Mouse (Mus musculus): ENCODE measurements at regions not wholly inside any gene's neighbourhood (a gene's known extent, or its start where the extent isn't known, plus 50 kb on each side); places are given as distances from the start of the nearest gene placed in this dataset.

DNA sequence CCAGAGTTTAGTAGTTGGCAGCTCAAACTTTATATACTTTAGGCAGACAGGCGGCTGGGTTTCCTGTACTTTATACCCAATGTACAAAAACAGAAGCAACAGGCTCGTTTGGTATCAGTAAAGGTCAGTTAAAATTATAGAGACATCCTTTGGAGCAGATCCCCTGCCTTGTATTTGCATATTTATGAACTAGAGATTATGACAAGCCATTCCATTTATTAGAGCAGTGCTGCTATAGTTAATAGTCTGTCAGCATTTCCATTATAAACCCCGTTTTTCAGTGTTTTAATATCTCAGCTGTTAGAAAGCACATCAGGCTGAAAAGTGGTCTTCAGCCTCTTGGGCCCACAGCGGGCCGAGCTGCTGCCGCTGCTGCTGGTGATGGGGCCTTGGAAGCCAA lies 96.7 kb downstream of the Lmo4 start:
- TF ChIP-seq HCFC1 (IDR thresholded peaks at IDR 0.05; ENCODE audit: borderline replicate concordance, insufficient read depth, low read length) (no peak), ZC3H11A (IDR thresholded peaks at IDR 0.05; ENCODE audit: borderline replicate concordance, low read depth, low read length) (no peak), CHD2 (IDR thresholded peaks at IDR 0.05; ENCODE audit: low read depth, low read length) (no peak)
